Mouse (Mus musculus) limb, embryonic 12.5 days (tissue): ENCODE results near the gene Tctex1d4. TPM values are rescaled to one million over a fixed set of nuclear protein-coding genes. Genes with fewer than 3 reads are reported as not detected.
A peak's percentile ranks its signal among the peaks of the same experiment; 100 is the strongest.

Experiments
- ATAC-seq: fragments of 200-750 bp; cut with Nextera tagmentation; 2 replicates; pipeline ENCODE4 v1.8.0; 2017; ENCODE audit warnings: low read depth, moderate TSS enrichment; ENCODE audit not compliant: insufficient number of reproducible peaks, insufficient read depth, low FRiP score, low TSS enrichment
- H3K27ac ChIP-seq: fragments of 300-500 bp; sonication (generic); 2 replicates; pipeline ENCODE4 v1.5.1; 2016; ENCODE audit warnings: mild to moderate bottlenecking, moderate library complexity
- H3K27me3 ChIP-seq: fragments of 300-500 bp; sonication (generic); 2 replicates; pipeline ENCODE4 v1.6.1; 2016; ENCODE audit warnings: mild to moderate bottlenecking, moderate library complexity
- H3K36me3 ChIP-seq: fragments of 300-500 bp; sonication (generic); 2 replicates; pipeline ENCODE4 v1.6.1; 2016; ENCODE audit warnings: mild to moderate bottlenecking, moderate library complexity
- H3K4me1 ChIP-seq: fragments of 300-500 bp; sonication (generic); replicated peaks from 2 replicates; pipeline ENCODE4 v1.6.1; 2016
- H3K4me2 ChIP-seq: fragments of 300-500 bp; sonication (generic); 2 replicates; pipeline ENCODE4 v1.6.1; 2016; ENCODE audit warnings: mild to moderate bottlenecking, moderate library complexity
- H3K4me3 ChIP-seq: fragments of 300-500 bp; sonication (generic); replicated peaks from 2 replicates; pipeline ENCODE4 v1.5.1; 2016; ENCODE audit warnings: mild to moderate bottlenecking
- H3K9ac ChIP-seq: fragments of 300-500 bp; sonication (generic); replicated peaks from 2 replicates; pipeline ENCODE4 v1.6.1; 2016; ENCODE audit warnings: mild to moderate bottlenecking, moderate library complexity
- H3K9me3 ChIP-seq: fragments of 300-500 bp; sonication (generic); 2 replicates; pipeline ENCODE4 v1.6.1; 2016; ENCODE audit warnings: mild to moderate bottlenecking, moderate library complexity
- WGBS: fragments of 180-500 bp; shearing (Covaris S2); methylation state at CpG from one replicate; pipeline ENCODE4 v1.1.7; 2016; 5-methylcytosine and 5-hydroxymethylcytosine counted together
- polyA plus RNA-seq: library from polyadenylated mRNA; unstranded; fragments of >200 nt; fragmentation: Nextera tagmentation; extraction: Ambion mirVana; gene quantifications from 2 replicates; pipeline ENCODE4 v1.2.1, GENCODE M21; 2016

Tctex1d4 gene
- polyA plus RNA-seq, 1 experiment from 2014 or later = not detected

DNA sequence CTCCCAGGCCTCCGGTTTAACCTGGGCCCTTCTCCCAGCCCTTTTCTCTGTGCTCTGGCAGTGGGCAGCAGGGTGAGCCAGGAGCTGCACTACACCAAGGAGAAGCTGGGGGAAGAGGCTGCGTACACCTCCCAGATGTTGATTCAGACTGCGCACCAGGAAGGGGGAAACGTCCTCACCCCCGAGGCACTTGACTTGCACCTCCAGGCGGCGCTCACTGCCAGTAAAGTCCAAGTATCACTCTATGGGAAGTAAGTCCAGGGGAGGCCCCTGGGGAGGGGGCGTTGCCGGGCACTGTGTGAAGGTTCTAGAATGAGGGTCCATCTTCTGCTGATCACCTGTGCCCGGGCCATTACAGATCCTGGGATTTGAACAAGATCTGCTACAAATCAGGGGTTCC lies 21.9 kb upstream of the Tctex1d4 start:
- 0 out of 2 replicates have a peak, but pooled peaks cover 5% of the 10 kb centered on the region for H3K4me1 ChIP-seq
- H3K9ac ChIP-seq = no peak overlapping the region; the same call in 1 of the 2 replicates
- ATAC-seq = no peak
- WGBS = 82% methylated on average over 10 of the region's 10 CpGs
- H3K27me3 ChIP-seq = no peaks in the 10 kb centered on the region
- no peak overlapping the region for H3K27ac ChIP-seq
- no peak overlapping the region for H3K4me2 ChIP-seq
- H3K36me3 ChIP-seq = peaks cover 45% of the 10 kb centered on the region
- no peaks in the 10 kb centered on the region for H3K9me3 ChIP-seq
- H3K4me3 ChIP-seq = no peak overlapping the region

DNA sequence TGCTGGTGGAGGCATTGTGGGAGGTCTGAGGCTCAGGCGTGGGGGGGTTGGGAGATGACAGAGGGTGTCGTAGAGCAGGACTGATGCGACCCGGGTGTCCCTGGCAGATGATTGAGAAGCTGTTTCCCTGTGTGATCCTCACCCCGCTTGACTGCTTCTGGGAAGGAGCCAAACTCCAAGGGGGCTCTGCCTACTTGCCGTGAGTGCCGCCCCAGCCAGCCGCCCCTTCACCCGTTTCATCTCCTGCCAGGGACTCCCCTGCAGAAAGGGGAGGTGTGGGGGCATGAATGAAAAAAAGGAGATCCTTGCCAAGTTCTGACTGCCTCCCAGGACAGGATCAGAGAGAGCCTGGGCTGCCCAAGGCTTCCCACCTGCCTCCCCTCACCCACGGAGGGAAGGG lies 21.5 kb upstream of the Tctex1d4 start:
- Histone ChIP-seq H3K9me3 (no peaks in the 10 kb centered on the region), H3K4me2 (no peak overlapping the region), H3K4me3 (no peak overlapping the region), H3K27ac (no peak overlapping the region), H3K27me3 (no peaks in the 10 kb centered on the region), H3K4me1 (0 out of 2 replicates have a peak, but pooled peaks cover 5% of the 10 kb centered on the region), H3K36me3 (peaks cover 46% of the 10 kb centered on the region), H3K9ac (no peak overlapping the region; the same call in 1 of the 2 replicates)
- 68% methylated on average over 10 of the region's 10 CpGs for WGBS
- no peak for ATAC-seq

DNA sequence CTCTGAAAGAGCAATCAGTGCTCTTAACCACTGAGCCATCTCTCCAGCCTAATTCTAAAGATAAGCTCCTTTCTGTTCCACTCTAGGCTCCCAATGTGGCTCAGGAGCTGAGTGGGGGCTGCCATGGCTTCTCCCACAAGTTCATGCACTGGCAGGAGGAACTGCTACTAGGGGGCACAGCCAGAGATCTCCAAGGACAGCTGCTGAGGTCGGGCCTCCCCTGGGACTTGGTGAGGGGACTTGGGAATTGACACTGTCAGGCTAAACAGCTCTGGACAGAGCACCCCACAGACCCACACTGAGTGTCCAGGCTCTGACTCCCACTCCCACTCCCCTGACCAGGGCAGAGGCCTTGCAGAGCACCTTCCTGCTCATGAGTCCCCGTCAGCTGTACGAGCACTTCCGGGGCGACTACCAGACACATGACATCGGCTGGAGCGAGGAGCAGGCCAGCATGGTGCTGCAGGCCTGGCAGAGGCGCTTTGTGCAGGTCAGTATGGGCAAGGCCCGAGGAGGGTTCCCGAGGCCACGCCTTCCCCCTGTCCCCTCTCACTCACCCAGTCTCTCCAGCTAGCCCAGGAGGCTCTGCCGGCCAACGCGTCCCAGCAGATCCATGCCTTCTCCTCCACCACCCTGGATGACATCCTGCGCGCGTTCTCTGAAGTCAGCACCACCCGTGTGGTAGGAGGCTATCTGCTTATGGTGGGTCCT lies 18.6 kb upstream of the Tctex1d4 start:
- Histone ChIP-seq H3K9me3 (no peaks in the 10 kb centered on the region), H3K4me1 (no peaks in the 10 kb centered on the region), H3K4me3 (no peak overlapping the region), H3K36me3 (peaks cover 61% of the 10 kb centered on the region), H3K27ac (no peak overlapping the region), H3K4me2 (no peak overlapping the region), H3K9ac (no peak overlapping the region), H3K27me3 (no peaks in the 10 kb centered on the region)
- ATAC-seq = no peak
- WGBS = 90% methylated on average over 18 of the region's 18 CpGs

DNA sequence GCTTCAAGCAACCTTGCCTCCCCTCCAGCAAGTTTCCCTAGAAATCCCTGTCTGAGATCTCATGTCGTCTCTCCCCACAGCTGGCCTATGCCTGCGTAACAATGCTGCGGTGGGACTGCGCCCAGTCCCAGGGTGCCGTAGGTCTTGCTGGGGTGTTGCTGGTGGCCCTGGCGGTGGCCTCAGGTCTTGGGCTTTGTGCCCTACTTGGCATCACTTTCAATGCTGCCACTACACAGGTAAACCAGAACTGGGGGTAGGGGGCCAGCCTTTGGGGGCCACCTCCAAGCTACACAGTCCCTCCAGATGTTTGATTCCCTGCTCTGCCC lies 18.1 kb upstream of the Tctex1d4 start:
- Histone ChIP-seq H3K27ac (no peak overlapping the region), H3K9me3 (no peaks in the 10 kb centered on the region), H3K4me1 (no peaks in the 10 kb centered on the region), H3K4me3 (no peak overlapping the region), H3K4me2 (no peak overlapping the region), H3K27me3 (no peaks in the 10 kb centered on the region), H3K9ac (no peak overlapping the region), H3K36me3 (peaks cover 66% of the 10 kb centered on the region)
- ATAC-seq = no peak
- 88% methylated on average over 6 of the region's 6 CpGs for WGBS

DNA sequence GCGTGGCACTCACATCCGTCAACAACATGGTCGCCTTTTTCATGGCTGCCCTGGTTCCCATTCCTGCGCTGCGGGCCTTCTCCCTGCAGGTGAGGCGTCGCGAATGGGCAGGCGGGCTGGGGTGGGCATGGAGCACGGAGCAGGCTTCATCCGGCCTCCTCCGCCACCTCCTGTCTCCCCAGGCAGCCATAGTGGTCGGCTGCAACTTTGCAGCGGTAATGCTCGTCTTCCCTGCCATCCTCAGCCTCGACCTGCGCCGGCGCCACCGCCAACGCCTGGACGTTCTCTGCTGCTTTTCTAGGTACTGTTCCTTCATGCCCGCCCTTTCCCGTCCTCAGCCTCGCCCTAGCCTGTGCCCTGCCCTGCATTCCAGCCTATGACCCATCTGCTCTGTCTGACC lies 17.3 kb upstream of the Tctex1d4 start:
- Histone ChIP-seq H3K9me3 (no peaks in the 10 kb centered on the region), H3K27me3 (no peaks in the 10 kb centered on the region), H3K4me1 (no peaks in the 10 kb centered on the region), H3K4me3 (no peak overlapping the region), H3K36me3 (peaks cover 74% of the 10 kb centered on the region), H3K4me2 (no peak overlapping the region), H3K9ac (no peak overlapping the region), H3K27ac (no peak overlapping the region)
- ATAC-seq = no peak
- 93% methylated on average over 25 of the region's 25 CpGs for WGBS

DNA sequence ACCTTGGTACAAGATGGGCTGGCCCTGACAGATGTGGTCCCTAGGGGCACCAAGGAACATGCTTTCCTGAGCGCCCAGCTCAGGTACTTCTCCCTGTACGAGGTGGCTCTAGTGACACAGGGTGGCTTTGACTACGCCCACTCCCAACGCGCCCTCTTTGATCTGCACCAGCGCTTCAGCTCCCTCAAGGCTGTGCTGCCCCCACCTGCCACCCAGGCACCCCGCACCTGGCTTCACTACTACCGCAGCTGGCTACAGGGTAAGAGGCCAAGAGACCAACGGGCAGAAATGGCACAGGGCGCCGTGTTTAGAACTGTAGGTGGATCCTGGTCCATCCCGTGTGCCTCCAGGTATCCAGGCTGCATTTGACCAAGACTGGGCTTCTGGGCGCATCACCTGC lies 16.3 kb upstream of the Tctex1d4 start:
- Histone ChIP-seq H3K9me3 (no peaks in the 10 kb centered on the region), H3K27me3 (no peaks in the 10 kb centered on the region), H3K4me1 (no peaks in the 10 kb centered on the region), H3K4me2 (no peak overlapping the region), H3K36me3 (peaks cover 82% of the 10 kb centered on the region), H3K4me3 (no peak overlapping the region), H3K27ac (no peak overlapping the region), H3K9ac (no peak overlapping the region)
- ATAC-seq = no peak
- 90% methylated on average over 13 of the region's 13 CpGs for whole genome bisulfite sequencing

DNA sequence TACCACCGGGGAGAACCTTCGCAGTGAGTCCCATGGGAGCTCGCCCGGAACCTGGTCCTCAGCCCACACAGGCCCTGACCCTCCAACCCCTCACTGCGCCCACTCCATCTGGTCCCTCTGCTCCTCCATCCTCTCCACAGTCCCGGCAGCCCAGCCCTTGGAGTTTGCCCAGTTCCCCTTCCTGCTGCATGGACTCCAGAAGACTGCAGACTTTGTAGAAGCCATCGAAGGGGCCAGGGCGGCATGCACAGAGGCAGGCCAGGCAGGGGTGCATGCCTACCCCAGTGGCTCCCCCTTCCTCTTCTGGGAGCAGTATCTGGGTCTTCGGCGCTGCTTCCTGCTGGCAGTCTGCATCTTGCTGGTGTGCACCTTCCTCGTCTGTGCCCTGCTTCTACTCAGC lies 15.6 kb upstream of the Tctex1d4 start:
- WGBS = 94% methylated on average over 11 of the region's 11 CpGs
- H3K9ac ChIP-seq = no peak overlapping the region
- no peaks in the 10 kb centered on the region for H3K9me3 ChIP-seq
- no peaks in the 10 kb centered on the region for H3K27me3 ChIP-seq
- no peak overlapping the region for H3K4me3 ChIP-seq
- no peak overlapping the region for H3K27ac ChIP-seq
- ATAC-seq = no peak
- no peaks in the 10 kb centered on the region for H3K4me1 ChIP-seq
- no peak overlapping the region for H3K4me2 ChIP-seq
- H3K36me3 ChIP-seq = peaks cover 81% of the 10 kb centered on the region

DNA sequence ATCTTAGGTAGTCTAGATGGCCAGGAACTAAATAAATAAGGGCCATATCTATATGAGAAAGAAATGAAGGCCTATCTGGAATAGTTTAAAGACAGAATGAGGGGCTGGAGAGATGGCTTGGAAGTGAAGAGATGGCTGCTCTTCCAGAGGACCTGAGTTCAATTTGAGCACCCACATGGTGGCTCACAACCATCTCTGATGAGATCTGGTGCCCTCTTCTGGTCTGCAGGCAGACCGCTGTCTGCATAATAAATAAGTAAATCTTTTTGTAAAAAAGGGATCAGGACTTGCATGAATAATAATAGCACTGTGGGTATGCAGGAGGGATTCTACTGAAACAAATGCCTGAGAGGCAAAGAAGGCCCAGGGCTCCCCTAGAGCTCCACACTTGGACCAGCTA lies 13.4 kb upstream of the Tctex1d4 start:
- 88% methylated on average over 1 of the region's 1 CpGs for WGBS
- peaks cover 68% of the 10 kb centered on the region for H3K36me3 ChIP-seq

DNA sequence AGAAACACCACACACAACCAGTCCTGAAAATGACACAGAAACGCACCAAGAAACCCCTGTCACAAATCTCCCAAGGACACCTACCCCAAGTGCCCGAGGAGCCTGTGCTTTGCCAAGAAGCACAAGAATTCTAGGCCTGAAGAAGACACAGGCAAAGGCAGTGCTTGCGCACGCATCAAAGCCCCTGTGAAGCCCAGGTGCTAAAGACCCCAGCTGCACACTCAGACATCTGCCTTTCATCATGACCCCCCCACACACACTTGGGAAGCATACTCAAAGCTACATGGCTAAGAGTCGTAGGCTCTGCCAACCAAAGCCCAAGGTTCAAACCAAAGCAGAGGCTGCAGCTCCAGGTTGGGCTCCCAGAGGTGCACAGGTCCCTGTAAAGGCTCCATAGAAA lies 11.0 kb upstream of the Tctex1d4 start:
- Histone ChIP-seq H3K9ac (no peak overlapping the region), H3K4me2 (no peak overlapping the region), H3K27ac (no peak overlapping the region), H3K9me3 (no peaks in the 10 kb centered on the region), H3K27me3 (no peaks in the 10 kb centered on the region), H3K36me3 (peaks cover 45% of the 10 kb centered on the region), H3K4me3 (no peak overlapping the region), H3K4me1 (peaks cover 6% of the 10 kb centered on the region)
- WGBS = 72% methylated on average over 5 of the region's 5 CpGs
- ATAC-seq = no peak

More for the DNA sequence above, 13.4 kb upstream of the Tctex1d4 start:
- ATAC-seq = no peak
- Histone ChIP-seq H3K4me2 (no peak overlapping the region), H3K27ac (no peak overlapping the region), H3K9ac (no peak overlapping the region), H3K4me3 (no peak overlapping the region), H3K9me3 (no peaks in the 10 kb centered on the region), H3K4me1 (no peaks in the 10 kb centered on the region), H3K27me3 (no peaks in the 10 kb centered on the region)

DNA sequence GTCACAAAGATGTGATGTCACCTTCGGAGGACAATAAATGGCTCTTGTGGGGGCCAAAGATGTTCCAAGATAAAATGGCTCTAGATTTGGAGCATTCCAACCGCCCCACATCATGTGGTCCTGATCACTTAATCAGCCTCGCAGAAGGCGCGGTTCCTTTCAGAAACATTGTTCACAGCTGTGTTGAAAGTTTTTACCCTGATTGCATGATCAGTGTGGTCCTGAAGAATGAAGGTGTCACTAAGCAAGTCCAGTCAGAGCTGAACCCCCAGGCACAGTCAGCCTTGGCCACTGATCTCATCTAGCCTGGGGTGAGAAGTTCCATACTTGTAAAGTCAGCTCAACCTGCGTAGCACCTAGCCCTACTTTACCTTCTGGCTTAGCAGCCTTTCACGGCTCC lies 8.7 kb upstream of the Tctex1d4 start:
- Histone ChIP-seq H3K27me3 (no peaks in the 10 kb centered on the region), H3K36me3 (peaks cover 27% of the 10 kb centered on the region), H3K9me3 (no peaks in the 10 kb centered on the region), H3K4me3 (no peak overlapping the region), H3K4me2 (no peak overlapping the region), H3K4me1 (peaks cover 12% of the 10 kb centered on the region), H3K27ac (no peak overlapping the region), H3K9ac (no peak overlapping the region)
- no peak for ATAC-seq
- 91% methylated on average over 7 of the region's 7 CpGs for WGBS

DNA sequence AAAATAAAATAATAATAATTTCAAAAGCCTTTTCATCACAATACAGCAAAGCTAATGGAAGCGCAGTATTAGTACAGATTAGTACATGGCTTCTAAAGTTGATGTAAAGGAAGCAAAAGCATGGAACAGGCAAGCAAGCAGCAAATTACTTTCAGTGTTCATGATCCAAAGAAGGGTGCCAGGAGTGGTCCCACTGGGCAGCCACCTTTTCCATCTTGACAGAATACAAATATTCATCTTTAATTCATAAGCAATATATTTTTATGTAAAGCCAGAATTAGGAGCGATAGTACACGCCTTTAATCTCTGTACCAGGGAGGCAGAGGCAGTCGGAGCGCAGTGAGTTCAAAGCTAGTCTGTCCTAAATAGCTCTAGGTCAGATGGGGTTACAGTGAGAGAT lies 7.0 kb upstream of the Tctex1d4 start:
- Histone ChIP-seq H3K9ac (peak overlapping the region; percentile 67), H3K4me3 (peak overlapping the region; percentile 71), H3K27me3 (no peaks in the 10 kb centered on the region), H3K9me3 (no peaks in the 10 kb centered on the region), H3K4me1 (peaks cover 15% of the 10 kb centered on the region), H3K36me3 (peaks cover 11% of the 10 kb centered on the region), H3K27ac (peak overlapping the region; percentile 86), H3K4me2 (peak overlapping the region; percentile 100)
- 73% methylated on average over 5 of the region's 5 CpGs for WGBS
- ATAC-seq = no peak

DNA sequence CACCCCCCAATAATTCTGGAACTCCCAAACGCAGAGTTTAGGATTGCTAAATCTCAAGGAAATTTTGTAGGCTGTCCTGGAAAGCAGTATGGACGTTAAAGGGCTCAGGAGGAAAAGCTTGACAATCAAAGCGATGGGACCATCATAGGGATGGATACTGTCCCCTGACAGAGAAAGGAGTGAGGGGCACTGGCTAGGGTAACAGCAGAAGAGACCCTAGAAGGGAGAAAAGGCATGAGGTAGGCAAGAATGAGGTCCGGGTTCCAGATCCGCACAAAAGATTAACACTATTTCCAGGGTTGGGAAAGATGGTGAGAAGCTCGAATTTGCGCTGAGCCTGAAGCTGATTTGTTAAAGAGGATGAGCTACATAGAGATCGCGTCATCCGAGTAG lies 6.5 kb upstream of the Tctex1d4 start:
- peak overlapping the region; percentile 71 for H3K4me3 ChIP-seq
- H3K9ac ChIP-seq = peak overlapping the region; percentile 67
- H3K36me3 ChIP-seq = peaks cover 7% of the 10 kb centered on the region; the same call in 1 of the 2 replicates
- no peak for ATAC-seq
- peak overlapping the region; percentile 86 for H3K27ac ChIP-seq
- H3K9me3 ChIP-seq = no peaks in the 10 kb centered on the region
- H3K27me3 ChIP-seq = no peaks in the 10 kb centered on the region
- H3K4me1 ChIP-seq = peaks cover 20% of the 10 kb centered on the region
- 6% methylated on average over 10 of the region's 10 CpGs for WGBS
- peak overlapping the region; percentile 100 for H3K4me2 ChIP-seq
